Mouse (Mus musculus): ENCODE results near the gene Ildr1. TPM values are rescaled to one million over a fixed set of nuclear protein-coding genes. Genes with fewer than 3 reads are reported as not detected.
A peak's percentile ranks its signal among the peaks of the same experiment; 100 is the strongest.

The Ildr1 gene
- 0.11 and 0.15 TPM in 2 replicates for polyA plus RNA-seq (2016; fragmentation: Nextera tagmentation; extraction: Ambion mirVana)

DNA sequence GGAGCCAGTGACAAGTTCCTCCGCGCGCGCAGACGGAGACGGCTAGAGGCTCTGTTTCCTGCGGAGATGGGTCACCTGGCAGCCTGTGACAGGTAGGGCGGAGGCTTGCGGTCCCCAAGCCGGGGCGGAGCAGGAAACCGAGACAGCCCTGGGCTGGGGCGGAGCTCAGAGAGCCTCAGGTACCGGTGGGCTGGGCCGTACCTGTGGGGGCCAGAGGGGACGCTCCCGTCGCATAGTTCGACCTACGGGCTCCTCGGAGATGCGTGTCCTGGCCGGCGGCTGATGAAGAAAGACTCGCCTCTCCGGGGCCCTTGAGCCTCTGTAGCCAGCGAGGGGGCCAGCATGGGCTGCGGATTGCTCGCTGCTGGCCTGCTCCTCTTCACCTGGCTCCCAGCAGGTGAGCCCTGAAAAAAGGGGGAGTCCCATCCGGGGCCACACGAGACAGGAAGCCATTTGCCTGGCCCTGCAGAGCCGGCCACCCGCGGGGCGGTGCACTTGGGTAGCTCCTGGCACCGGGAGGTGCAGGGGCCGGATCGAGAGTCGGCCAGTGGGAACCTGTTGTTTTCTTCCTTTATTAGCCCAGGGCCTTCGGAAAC, at the start of gene Ildr1:
Gene Ildr1, plus strand, starts transcription at position 161 of the 596 bp plus-strand sequence.
- Histone ChIP-seq H3K27ac (replicated peaks) (peak within 1 kb of the TSS; percentile 42; the same call in 1 of the 2 replicates), H3K4me3 (peak within 1 kb of the TSS; percentile 55), H3K9me3 (replicated peaks) (no peaks in the 10 kb centered on the region), H3K4me1 (peaks cover 9% of the 10 kb centered on the region), H3K36me3 (no peaks in the 10 kb centered on the region), H3K27me3 (ENCODE audit: low read depth, poor library complexity, severe bottlenecking) (peaks cover 42% of the 10 kb centered on the region)
- peak; percentile 26 for DNase-seq (ENCODE audit: low spot score)
- 3% methylated on average over 40 of the region's 40 CpGs for WGBS

DNA sequence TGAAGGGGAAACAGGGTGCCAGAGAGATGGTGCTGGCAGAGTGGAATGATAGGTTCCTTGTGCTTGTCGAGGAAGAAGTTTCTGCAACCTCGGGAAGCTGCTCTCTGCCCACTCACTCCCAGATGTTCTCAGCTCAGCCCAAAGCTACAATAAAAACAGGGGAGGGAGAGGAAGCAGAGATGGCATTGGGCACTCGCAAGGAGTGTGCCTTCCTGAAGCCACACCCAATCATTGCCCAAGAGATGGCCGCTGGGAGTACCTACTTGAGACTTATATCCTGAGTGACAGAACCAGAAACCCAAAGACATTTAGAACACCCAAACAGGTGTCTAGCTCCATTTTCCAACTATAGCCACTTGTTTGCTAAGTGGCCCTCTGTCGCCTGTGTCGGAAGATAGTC, 48.7 kb upstream of the Ildr1 start:
- DNase-seq (ENCODE audit: low spot score), result no peak
- H3K36me3 ChIP-seq, result no peaks in the 10 kb centered on the region
- no peak overlapping the region for H3K27ac ChIP-seq (replicated peaks)
- H3K4me3 ChIP-seq, result no peak overlapping the region
- H3K4me1 ChIP-seq, result peaks cover 7% of the 10 kb centered on the region
- no peaks in the 10 kb centered on the region for H3K27me3 ChIP-seq (ENCODE audit: low read depth, poor library complexity, severe bottlenecking)
- 87% methylated on average over 6 of the region's 6 CpGs for WGBS
- H3K9me3 ChIP-seq (replicated peaks), result no peaks in the 10 kb centered on the region

- no peak overlapping the region for H3K4me3 ChIP-seq
- H3K36me3 ChIP-seq, result no peaks in the 10 kb centered on the region
- no peak for DNase-seq (ENCODE audit: low spot score)
- no peaks in the 10 kb centered on the region for H3K27me3 ChIP-seq (ENCODE audit: low read depth, poor library complexity, severe bottlenecking)
- H3K4me1 ChIP-seq, result peaks cover 7% of the 10 kb centered on the region
- no peak overlapping the region for H3K27ac ChIP-seq (replicated peaks)
- no peaks in the 10 kb centered on the region for H3K9me3 ChIP-seq (replicated peaks)
- WGBS, result 33% methylated on average over 3 of the region's 3 CpGs
Observed at GRCm38 (mm10) chr16:36649304-36649703, 44.5 kb upstream of the Ildr1 start.

DNA sequence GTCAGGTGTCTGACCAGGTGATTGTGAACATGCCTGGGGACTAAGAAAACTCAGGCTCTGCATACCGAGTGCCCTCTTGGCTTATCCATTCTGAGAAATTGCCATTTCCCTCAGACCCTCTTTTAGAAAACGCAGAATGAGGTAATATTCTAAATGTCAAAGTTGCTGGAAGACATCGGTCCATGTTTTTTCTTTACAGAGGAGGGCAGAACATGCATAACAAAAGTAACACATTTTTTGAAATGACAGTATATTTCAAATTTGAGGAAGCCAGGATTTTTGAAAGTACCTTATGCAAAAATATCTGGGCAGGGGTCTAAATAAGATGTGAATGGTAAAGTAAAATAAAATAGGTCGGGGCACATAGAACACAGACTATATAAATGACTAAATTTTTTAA, 43.3 kb upstream of the Ildr1 start:
- WGBS, result 89% methylated on average over 4 of the region's 4 CpGs
- Histone ChIP-seq H3K4me1 (peaks cover 7% of the 10 kb centered on the region), H3K27me3 (ENCODE audit: low read depth, poor library complexity, severe bottlenecking) (no peaks in the 10 kb centered on the region), H3K36me3 (no peaks in the 10 kb centered on the region), H3K9me3 (replicated peaks) (no peaks in the 10 kb centered on the region), H3K4me3 (no peak overlapping the region), H3K27ac (replicated peaks) (no peak overlapping the region)
- no peak for DNase-seq (ENCODE audit: low spot score)

GRCm38 (mm10) chr16:36651174-36651766, 42.5 kb upstream of the Ildr1 start:
- no peak for DNase-seq (ENCODE audit: low spot score)
- no peaks in the 10 kb centered on the region for H3K36me3 ChIP-seq
- H3K9me3 ChIP-seq (replicated peaks), result no peaks in the 10 kb centered on the region
- peaks cover 7% of the 10 kb centered on the region for H3K4me1 ChIP-seq
- no peak overlapping the region for H3K27ac ChIP-seq (replicated peaks)
- H3K27me3 ChIP-seq (ENCODE audit: low read depth, poor library complexity, severe bottlenecking), result no peaks in the 10 kb centered on the region
- WGBS, result 53% methylated on average over 6 of the region's 6 CpGs
- no peak overlapping the region for H3K4me3 ChIP-seq

DNA sequence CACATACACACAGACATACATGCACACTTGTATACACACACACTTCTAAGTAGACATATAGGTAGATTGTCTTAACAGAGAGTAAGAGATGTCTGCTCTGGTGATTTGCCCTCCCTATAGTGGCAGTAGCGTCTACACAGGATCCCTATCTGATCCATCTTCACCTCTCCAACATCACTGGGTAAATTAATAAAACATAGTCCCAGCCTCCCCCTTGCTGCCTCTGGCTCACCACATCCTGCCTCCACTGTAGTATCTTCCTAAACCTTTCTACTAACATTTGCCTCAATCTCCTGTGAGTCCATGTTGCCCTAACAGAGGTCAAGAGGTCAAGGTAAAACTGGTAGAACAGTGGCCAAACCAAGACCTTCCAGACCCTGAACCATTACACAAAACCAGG, 38.6 kb upstream of the Ildr1 start:
- H3K27ac ChIP-seq (replicated peaks), result no peak overlapping the region
- no peak for DNase-seq (ENCODE audit: low spot score)
- peaks cover 5% of the 10 kb centered on the region for H3K9me3 ChIP-seq (replicated peaks)
- 87% methylated on average over 1 of the region's 1 CpGs for WGBS
- no peaks in the 10 kb centered on the region for H3K36me3 ChIP-seq
- H3K4me1 ChIP-seq, result no peaks in the 10 kb centered on the region
- no peak overlapping the region for H3K4me3 ChIP-seq
- no peaks in the 10 kb centered on the region for H3K27me3 ChIP-seq (ENCODE audit: low read depth, poor library complexity, severe bottlenecking)

DNA sequence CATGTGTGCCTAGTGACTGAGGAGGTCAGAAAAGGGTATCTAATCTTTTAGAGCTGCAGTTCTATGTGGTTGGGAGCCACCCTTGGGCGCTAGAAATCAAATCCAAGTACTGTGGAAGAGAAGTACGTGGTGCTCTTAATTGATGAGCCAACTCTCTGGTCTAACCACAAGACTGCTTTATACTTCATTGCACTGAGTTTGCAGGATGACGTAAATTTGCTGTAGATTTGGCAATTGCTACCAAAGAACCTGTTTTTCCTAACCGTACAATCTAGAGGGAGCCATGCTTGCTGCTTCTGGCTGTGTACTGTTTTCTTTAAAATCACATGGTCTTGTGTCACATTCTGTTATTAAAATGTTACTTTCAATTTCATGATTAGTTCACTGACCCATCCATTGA, 37.9 kb upstream of the Ildr1 start:
- H3K9me3 ChIP-seq (replicated peaks), result peaks cover 5% of the 10 kb centered on the region
- no peaks in the 10 kb centered on the region for H3K27me3 ChIP-seq (ENCODE audit: low read depth, poor library complexity, severe bottlenecking)
- H3K27ac ChIP-seq (replicated peaks), result no peak overlapping the region
- no peaks in the 10 kb centered on the region for H3K4me1 ChIP-seq
- no peak for DNase-seq (ENCODE audit: low spot score)
- H3K36me3 ChIP-seq, result no peaks in the 10 kb centered on the region
- H3K4me3 ChIP-seq, result no peak overlapping the region
- WGBS, result 87% methylated on average over 4 of the region's 4 CpGs

GRCm38 (mm10) chr16:36661330-36661729, 32.4 kb upstream of the Ildr1 start:
- peaks cover 5% of the 10 kb centered on the region for H3K9me3 ChIP-seq (replicated peaks)
- 92% methylated on average over 10 of the region's 10 CpGs for WGBS
- no peak overlapping the region for H3K4me3 ChIP-seq
- H3K4me1 ChIP-seq, result no peaks in the 10 kb centered on the region
- H3K27ac ChIP-seq (replicated peaks), result no peak overlapping the region
- H3K27me3 ChIP-seq (ENCODE audit: low read depth, poor library complexity, severe bottlenecking), result no peaks in the 10 kb centered on the region
- DNase-seq (ENCODE audit: low spot score), result no peak
- no peaks in the 10 kb centered on the region for H3K36me3 ChIP-seq

DNA sequence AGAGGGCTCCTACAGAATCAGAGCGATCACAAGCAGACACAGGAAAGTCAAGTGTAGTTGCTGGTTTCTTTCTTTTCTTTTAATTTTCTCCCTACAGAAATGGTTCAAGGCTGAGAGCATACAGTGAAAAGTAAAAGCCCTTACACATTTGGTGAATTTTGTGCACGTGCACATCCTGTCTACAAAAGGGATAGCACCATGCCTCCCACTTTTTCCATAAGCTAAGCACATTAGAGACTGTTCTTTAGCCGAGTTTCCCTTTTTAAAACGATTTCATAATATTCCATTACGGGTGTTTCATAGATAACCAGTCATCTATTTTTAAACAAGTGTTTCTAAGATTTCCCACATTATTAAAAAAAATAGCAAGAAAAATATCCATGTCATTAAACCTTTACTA, 30.3 kb upstream of the Ildr1 start:
- H3K36me3 ChIP-seq, result no peaks in the 10 kb centered on the region
- no peak overlapping the region for H3K27ac ChIP-seq (replicated peaks)
- H3K4me3 ChIP-seq, result no peak overlapping the region
- DNase-seq (ENCODE audit: low spot score), result no peak
- H3K27me3 ChIP-seq (ENCODE audit: low read depth, poor library complexity, severe bottlenecking), result no peaks in the 10 kb centered on the region
- WGBS, result 86% methylated on average over 5 of the region's 5 CpGs
- H3K4me1 ChIP-seq, result no peaks in the 10 kb centered on the region
- H3K9me3 ChIP-seq (replicated peaks), result no peaks in the 10 kb centered on the region; the same call in 1 of the 2 replicates

GRCm38 (mm10) chr16:36665782-36666181, 28.0 kb upstream of the Ildr1 start, which contains the start of gene Cd86:
Gene Cd86 (minus strand): TSS chr16:36666081.
- Histone ChIP-seq H3K27ac (replicated peaks) (no peak within 1 kb of the TSS), H3K9me3 (replicated peaks) (no peaks in the 10 kb centered on the region), H3K4me3 (no peak within 1 kb of the TSS), H3K27me3 (ENCODE audit: low read depth, poor library complexity, severe bottlenecking) (no peaks in the 10 kb centered on the region), H3K4me1 (no peaks in the 10 kb centered on the region), H3K36me3 (no peaks in the 10 kb centered on the region)
- no peak for DNase-seq (ENCODE audit: low spot score)
- WGBS, result 89% methylated on average over 13 of the region's 13 CpGs

DNA sequence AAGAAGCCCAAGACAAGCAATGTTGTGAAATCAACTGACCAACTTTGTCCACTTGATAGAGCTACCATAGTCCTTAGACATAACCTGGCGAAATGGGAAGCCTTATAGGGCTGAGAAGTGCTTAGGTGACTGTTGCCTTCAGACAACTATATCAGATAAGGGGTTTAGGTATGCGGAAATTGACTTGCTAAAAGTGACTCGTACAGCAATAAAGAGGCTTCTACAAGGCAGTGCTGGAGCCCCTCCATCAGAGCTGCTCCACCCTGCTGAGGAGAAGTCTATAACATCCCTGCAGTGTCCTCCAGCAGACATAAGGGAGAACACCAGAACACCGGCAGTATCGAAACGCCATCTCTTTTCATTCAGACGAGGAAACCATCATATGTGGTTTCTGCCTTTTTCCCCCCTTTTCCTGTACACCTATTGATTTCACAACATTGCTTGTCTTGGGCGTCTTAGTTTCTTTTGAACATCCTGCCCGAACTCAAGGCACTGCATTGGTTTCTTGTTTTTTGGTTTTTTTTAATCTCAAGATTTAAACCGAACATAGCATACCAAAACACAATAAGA, 27.2 kb upstream of the Ildr1 start:
- no peak for DNase-seq (ENCODE audit: low spot score)
- H3K4me1 ChIP-seq, result no peaks in the 10 kb centered on the region
- no peaks in the 10 kb centered on the region for H3K27me3 ChIP-seq (ENCODE audit: low read depth, poor library complexity, severe bottlenecking)
- no peaks in the 10 kb centered on the region for H3K36me3 ChIP-seq
- no peak overlapping the region for H3K4me3 ChIP-seq
- H3K9me3 ChIP-seq (replicated peaks), result no peaks in the 10 kb centered on the region
- whole genome bisulfite sequencing, result 91% methylated on average over 10 of the region's 10 CpGs
- H3K27ac ChIP-seq (replicated peaks), result no peak overlapping the region

- Histone ChIP-seq H3K27me3 (ENCODE audit: low read depth, poor library complexity, severe bottlenecking) (no peaks in the 10 kb centered on the region), H3K27ac (replicated peaks) (no peak overlapping the region), H3K36me3 (no peaks in the 10 kb centered on the region), H3K9me3 (replicated peaks) (no peaks in the 10 kb centered on the region), H3K4me1 (no peaks in the 10 kb centered on the region), H3K4me3 (no peak overlapping the region)
- WGBS, result 88% methylated on average over 3 of the region's 3 CpGs
- no peak for DNase-seq (ENCODE audit: low spot score)
Observed at GRCm38 (mm10) chr16:36670590-36670989, 23.2 kb upstream of the Ildr1 start.

- no peak overlapping the region for H3K4me3 ChIP-seq
- no peak overlapping the region for H3K27ac ChIP-seq (replicated peaks)
- H3K36me3 ChIP-seq, result no peaks in the 10 kb centered on the region
- H3K27me3 ChIP-seq (ENCODE audit: low read depth, poor library complexity, severe bottlenecking), result no peaks in the 10 kb centered on the region
- no peaks in the 10 kb centered on the region for H3K4me1 ChIP-seq
- no peak for DNase-seq (ENCODE audit: low spot score)
- 90% methylated on average over 4 of the region's 4 CpGs for WGBS
- no peaks in the 10 kb centered on the region for H3K9me3 ChIP-seq (replicated peaks)
Observed at GRCm38 (mm10) chr16:36673196-36673595, 20.6 kb upstream of the Ildr1 start.
